Mouse (Mus musculus): ENCODE results near the gene Hecw2.

- TF ChIP-seq CTCF (IDR thresholded peaks at IDR 0.05) (no peak), EP300 (IDR thresholded peaks at IDR 0.05; ENCODE audit: insufficient read depth, low read depth, low read length) (no peak)
Measured at GRCm38 (mm10) chr1:54176592-54176991, 18.4 kb downstream of the Hecw2 start.
